Mouse (Mus musculus): ENCODE measurements around the gene Npm3. TPM values are rescaled to one million over a fixed set of nuclear protein-coding genes. Genes with fewer than 3 reads are reported as not detected.

Gene Npm3
- polyA plus RNA-seq (2016; fragmentation: Nextera tagmentation; extraction: Ambion mirVana), result 10.7 and 16.1 TPM in 2 replicates

GRCm38 (mm10) chr19:45749243-45750043 is at the start of gene Npm3:
Gene Npm3 (minus strand): TSS chr19:45749591.
- WGBS, result under 1% methylated on average over 59 of the region's 60 CpGs
- peak within 1 kb of the TSS; percentile 89 for H3K27ac ChIP-seq
- peak within 1 kb of the TSS; percentile 97 for H3K4me3 ChIP-seq
- peaks cover 46% of the 10 kb centered on the region for H3K36me3 ChIP-seq (replicated peaks)
- peak; percentile 93 for DNase-seq (ENCODE audit: extremely low spot score, low spot score)
- H3K9me3 ChIP-seq, result no peaks in the 10 kb centered on the region
- H3K4me1 ChIP-seq, result peaks cover 47% of the 10 kb centered on the region
- peaks cover 37% of the 10 kb centered on the region for H3K27me3 ChIP-seq (ENCODE audit: poor library complexity, severe bottlenecking)

- H3K9me3 ChIP-seq, result no peaks in the 10 kb centered on the region
- peaks cover 12% of the 10 kb centered on the region for H3K27me3 ChIP-seq (ENCODE audit: poor library complexity, severe bottlenecking)
- peaks cover 17% of the 10 kb centered on the region for H3K4me1 ChIP-seq
- H3K27ac ChIP-seq, result no peak overlapping the region
- 75% methylated on average over 15 of the region's 15 CpGs for WGBS
- no peak for DNase-seq (ENCODE audit: extremely low spot score, low spot score)
- H3K4me3 ChIP-seq, result no peak overlapping the region
- no peaks in the 10 kb centered on the region for H3K36me3 ChIP-seq (replicated peaks)
Measured at GRCm38 (mm10) chr19:45796879-45797278, 47.5 kb upstream of the Npm3 start.

- H3K36me3 ChIP-seq (replicated peaks), result no peaks in the 10 kb centered on the region
- peak overlapping the region; percentile 51 for H3K4me3 ChIP-seq
- DNase-seq (ENCODE audit: extremely low spot score, low spot score), result peak; percentile 47
- H3K27me3 ChIP-seq (ENCODE audit: poor library complexity, severe bottlenecking), result peaks cover 12% of the 10 kb centered on the region
- H3K27ac ChIP-seq, result peak overlapping the region; percentile 66
- H3K9me3 ChIP-seq, result no peaks in the 10 kb centered on the region
- H3K4me1 ChIP-seq, result peaks cover 17% of the 10 kb centered on the region
- 8% methylated on average over 15 of the region's 15 CpGs for WGBS
Measured at GRCm38 (mm10) chr19:45796061-45796556, 46.7 kb upstream of the Npm3 start.

GRCm38 (mm10) chr19:45795406-45795944 is 46.1 kb upstream of the Npm3 start:
- peak overlapping the region; percentile 51 for H3K4me3 ChIP-seq
- H3K9me3 ChIP-seq, result no peaks in the 10 kb centered on the region
- H3K27ac ChIP-seq, result no peak overlapping the region
- peaks cover 12% of the 10 kb centered on the region for H3K27me3 ChIP-seq (ENCODE audit: poor library complexity, severe bottlenecking)
- 33% methylated on average over 15 of the region's 15 CpGs for WGBS
- DNase-seq (ENCODE audit: extremely low spot score, low spot score), result no peak
- peaks cover 17% of the 10 kb centered on the region for H3K4me1 ChIP-seq
- no peaks in the 10 kb centered on the region for H3K36me3 ChIP-seq (replicated peaks)

- no peaks in the 10 kb centered on the region for H3K9me3 ChIP-seq
- 84% methylated on average over 6 of the region's 6 CpGs for WGBS
- peaks cover 17% of the 10 kb centered on the region for H3K4me1 ChIP-seq
- no peaks in the 10 kb centered on the region for H3K36me3 ChIP-seq (replicated peaks)
- H3K27me3 ChIP-seq (ENCODE audit: poor library complexity, severe bottlenecking), result peaks cover 12% of the 10 kb centered on the region
- no peak overlapping the region for H3K4me3 ChIP-seq
- no peak for DNase-seq (ENCODE audit: extremely low spot score, low spot score)
- no peak overlapping the region for H3K27ac ChIP-seq
Measured at GRCm38 (mm10) chr19:45794718-45795117, 45.3 kb upstream of the Npm3 start.

GRCm38 (mm10) chr19:45792404-45792803 is 43.0 kb upstream of the Npm3 start:
- H3K27me3 ChIP-seq (ENCODE audit: poor library complexity, severe bottlenecking), result peaks cover 12% of the 10 kb centered on the region
- no peak overlapping the region for H3K27ac ChIP-seq
- DNase-seq (ENCODE audit: extremely low spot score, low spot score), result no peak
- WGBS, result 90% methylated on average over 6 of the region's 6 CpGs
- no peak overlapping the region for H3K4me3 ChIP-seq
- H3K9me3 ChIP-seq, result no peaks in the 10 kb centered on the region
- peaks cover 17% of the 10 kb centered on the region for H3K4me1 ChIP-seq
- H3K36me3 ChIP-seq (replicated peaks), result no peaks in the 10 kb centered on the region

- Histone ChIP-seq H3K9me3 (no peaks in the 10 kb centered on the region), H3K4me3 (no peak overlapping the region), H3K36me3 (replicated peaks) (no peaks in the 10 kb centered on the region), H3K27ac (no peak overlapping the region), H3K4me1 (no peaks in the 10 kb centered on the region), H3K27me3 (ENCODE audit: poor library complexity, severe bottlenecking) (no peaks in the 10 kb centered on the region; the same call in 1 of the 2 replicates)
- 82% methylated on average over 13 of the region's 13 CpGs for WGBS
- no peak for DNase-seq (ENCODE audit: extremely low spot score, low spot score)
Measured at GRCm38 (mm10) chr19:45789888-45790874, 40.8 kb upstream of the Npm3 start.

- no peak overlapping the region for H3K4me3 ChIP-seq
Measured at GRCm38 (mm10) chr19:45789365-45789764, 40.0 kb upstream of the Npm3 start.

GRCm38 (mm10) chr19:45788337-45788736 is 38.9 kb upstream of the Npm3 start:
- Histone ChIP-seq H3K4me1 (peaks cover 6% of the 10 kb centered on the region), H3K27me3 (ENCODE audit: poor library complexity, severe bottlenecking) (no peaks in the 10 kb centered on the region), H3K36me3 (replicated peaks) (no peaks in the 10 kb centered on the region), H3K4me3 (no peak overlapping the region), H3K27ac (no peak overlapping the region), H3K9me3 (no peaks in the 10 kb centered on the region)
- no peak for DNase-seq (ENCODE audit: extremely low spot score, low spot score)
- WGBS, result 97% methylated on average over 4 of the region's 4 CpGs

More at GRCm38 (mm10) chr19:45789365-45789764, 40.0 kb upstream of the Npm3 start:
- WGBS, result 81% methylated on average over 7 of the region's 7 CpGs
- H3K27me3 ChIP-seq (ENCODE audit: poor library complexity, severe bottlenecking), result no peaks in the 10 kb centered on the region; the same call in 1 of the 2 replicates
- peaks cover under 1% of the 10 kb centered on the region; the same call in 1 of the 2 replicates for H3K4me1 ChIP-seq
- no peak overlapping the region for H3K27ac ChIP-seq
- H3K36me3 ChIP-seq (replicated peaks), result no peaks in the 10 kb centered on the region
- DNase-seq (ENCODE audit: extremely low spot score, low spot score), result no peak
- H3K9me3 ChIP-seq, result no peaks in the 10 kb centered on the region

- no peak overlapping the region for H3K4me3 ChIP-seq
- H3K9me3 ChIP-seq, result no peaks in the 10 kb centered on the region
- 87% methylated on average over 3 of the region's 3 CpGs for WGBS
- no peak overlapping the region for H3K27ac ChIP-seq
- H3K36me3 ChIP-seq (replicated peaks), result no peaks in the 10 kb centered on the region
- peaks cover 8% of the 10 kb centered on the region for H3K4me1 ChIP-seq
- no peaks in the 10 kb centered on the region for H3K27me3 ChIP-seq (ENCODE audit: poor library complexity, severe bottlenecking)
- no peak for DNase-seq (ENCODE audit: extremely low spot score, low spot score)
Measured at GRCm38 (mm10) chr19:45787450-45787849, 38.1 kb upstream of the Npm3 start.

GRCm38 (mm10) chr19:45785470-45785869 is 36.1 kb upstream of the Npm3 start:
- Histone ChIP-seq H3K36me3 (replicated peaks) (peaks cover 11% of the 10 kb centered on the region), H3K4me1 (peaks cover 28% of the 10 kb centered on the region)

GRCm38 (mm10) chr19:45783933-45784576 is 34.7 kb upstream of the Npm3 start:
- 38% methylated on average over 17 of the region's 17 CpGs for WGBS
- no peak for DNase-seq (ENCODE audit: extremely low spot score, low spot score)
- Histone ChIP-seq H3K27me3 (ENCODE audit: poor library complexity, severe bottlenecking) (no peaks in the 10 kb centered on the region), H3K27ac (peak overlapping the region; percentile 98), H3K4me3 (peak overlapping the region; percentile 99), H3K9me3 (no peaks in the 10 kb centered on the region), H3K36me3 (replicated peaks) (peaks cover 25% of the 10 kb centered on the region), H3K4me1 (peaks cover 34% of the 10 kb centered on the region)

More at GRCm38 (mm10) chr19:45785470-45785869, 36.1 kb upstream of the Npm3 start:
- Histone ChIP-seq H3K27me3 (ENCODE audit: poor library complexity, severe bottlenecking) (no peaks in the 10 kb centered on the region), H3K27ac (no peak overlapping the region), H3K4me3 (no peak overlapping the region), H3K9me3 (no peaks in the 10 kb centered on the region)
- no peak for DNase-seq (ENCODE audit: extremely low spot score, low spot score)
- 58% methylated on average over 3 of the region's 3 CpGs for WGBS

Data from forebrain, embryonic 10.5 days (tissue).